Mouse (Mus musculus): ENCODE results near the gene Strc. TPM values are rescaled to one million over a fixed set of nuclear protein-coding genes. Genes with fewer than 3 reads are reported as not detected.
"Not testable (repeated sequence)": the region's sequence is repeated elsewhere in the genome, so short reads cannot be mapped to it uniquely, and the experiment has no call there.

Strc gene
- polyA plus RNA-seq (2015; fragmentation: Nextera tagmentation; extraction: Ambion mirVana): not detected in 2 replicates

DNA sequence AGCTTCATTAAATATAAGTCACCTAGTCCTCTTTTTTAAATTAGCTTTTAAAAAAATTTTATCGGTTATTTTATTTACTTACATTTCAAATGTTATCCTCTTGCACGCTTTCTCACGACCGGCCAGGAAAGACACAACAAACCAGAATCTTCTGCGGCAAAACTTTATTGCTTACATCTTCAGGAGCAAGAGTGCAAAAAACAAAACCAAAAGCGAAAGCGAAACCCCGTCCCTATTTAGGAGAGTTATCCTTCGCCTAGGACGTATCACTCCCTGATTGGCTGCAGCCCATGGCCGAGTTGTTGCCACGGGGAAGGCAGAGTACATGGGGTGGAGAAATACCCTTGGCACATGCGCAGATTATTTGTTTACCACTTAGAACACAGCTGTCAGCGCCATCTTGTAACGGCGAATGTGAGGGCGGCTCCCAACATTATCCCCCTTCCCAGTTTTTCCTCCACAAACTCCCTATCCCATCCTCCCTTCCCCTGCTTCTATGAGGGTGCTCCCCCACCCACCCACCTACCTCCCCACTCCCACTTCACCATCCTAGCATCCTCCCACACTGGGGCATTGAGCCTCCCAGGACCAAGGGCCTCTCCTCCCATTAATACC is at the start of gene Strc:
TSS of gene Strc (minus strand) at position 208 of the 615 bp plus-strand sequence.
- H3K9ac ChIP-seq; H3K4me1 ChIP-seq; H3K27ac ChIP-seq; ATAC-seq; H3K27me3 ChIP-seq; H3K4me2 ChIP-seq; H3K4me3 ChIP-seq; H3K36me3 ChIP-seq (ENCODE audit: poor library complexity, severe bottlenecking); H3K9me3 ChIP-seq (replicated peaks): not testable (repeated sequence)
- 95% methylated on average over 16 of the region's 17 CpGs for WGBS

DNA sequence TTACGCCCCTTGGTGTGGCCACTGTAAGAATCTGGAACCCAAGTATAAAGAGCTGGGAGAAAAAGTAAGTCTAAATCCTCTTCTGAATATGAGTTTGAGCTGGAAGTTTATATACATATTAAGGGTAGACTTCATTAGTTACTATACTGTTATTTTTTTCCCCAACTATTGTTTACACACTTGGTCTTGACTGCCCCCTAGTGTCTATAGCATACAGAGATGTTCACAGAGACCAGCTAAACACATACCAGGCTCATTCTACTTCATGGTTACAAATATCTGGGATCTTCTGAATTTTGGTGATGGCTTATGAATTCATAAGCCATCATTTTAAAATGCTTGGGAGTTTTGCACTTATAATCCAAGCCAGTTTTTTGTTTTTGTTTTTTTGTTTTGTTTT is 47.9 kb upstream of the Strc start:
- WGBS: 98% methylated on average over 1 of the region's 1 CpGs
- H3K27me3 ChIP-seq: no peaks in the 10 kb centered on the region
- no peak for ATAC-seq

DNA sequence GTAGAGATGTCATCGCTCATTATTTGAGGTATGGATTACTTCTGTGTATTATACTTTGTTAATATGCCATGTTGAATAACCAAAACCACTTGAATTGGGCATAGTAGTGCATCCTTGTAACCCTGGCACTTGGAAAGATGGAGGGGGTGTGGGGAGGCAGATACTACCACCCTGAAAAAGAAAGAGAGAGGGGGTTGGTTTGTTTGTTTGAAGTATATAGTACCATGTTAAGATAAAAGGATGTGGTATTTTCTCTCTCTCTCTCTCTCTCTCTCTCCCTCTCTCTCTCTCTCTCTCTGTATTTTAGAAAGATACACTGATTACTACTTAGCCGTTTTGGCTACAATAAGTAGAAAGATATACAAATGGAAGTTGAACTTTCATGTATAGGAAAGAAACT is 38.9 kb upstream of the Strc start:
- Histone ChIP-seq H3K36me3 (ENCODE audit: poor library complexity, severe bottlenecking) (peaks cover 93% of the 10 kb centered on the region), H3K9me3 (replicated peaks) (no peaks in the 10 kb centered on the region)
- ATAC-seq: no peak

More for the DNA sequence above, 47.9 kb upstream of the Strc start:
- Histone ChIP-seq H3K27ac (no peak overlapping the region), H3K4me3 (no peak overlapping the region), H3K4me1 (no peaks in the 10 kb centered on the region), H3K36me3 (ENCODE audit: poor library complexity, severe bottlenecking) (peaks cover 97% of the 10 kb centered on the region), H3K9me3 (replicated peaks) (no peaks in the 10 kb centered on the region), H3K9ac (no peak overlapping the region), H3K4me2 (no peak overlapping the region)

DNA sequence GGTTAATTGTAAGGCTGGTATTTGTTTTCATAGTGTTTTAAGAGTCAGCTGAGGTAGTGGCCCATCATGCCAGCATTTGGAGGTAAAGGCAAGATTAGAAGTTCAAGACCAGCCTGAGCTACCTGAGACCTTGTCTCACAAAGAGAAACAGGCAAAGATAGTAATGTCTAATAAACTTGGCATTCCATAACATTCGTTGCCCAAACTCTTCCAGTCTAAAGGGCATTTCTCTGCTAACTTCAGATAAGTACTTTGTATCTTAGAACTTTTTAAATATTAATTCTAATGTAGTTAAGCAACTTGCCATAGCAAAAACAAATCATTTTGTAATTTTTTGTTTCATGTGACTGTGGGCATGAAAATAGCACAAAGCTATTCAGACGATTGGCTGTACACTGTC is 36.2 kb upstream of the Strc start:
- 95% methylated on average over 2 of the region's 2 CpGs for WGBS
- Histone ChIP-seq H3K27ac (no peak overlapping the region), H3K9me3 (replicated peaks) (no peaks in the 10 kb centered on the region), H3K27me3 (no peaks in the 10 kb centered on the region), H3K36me3 (ENCODE audit: poor library complexity, severe bottlenecking) (peaks cover 84% of the 10 kb centered on the region), H3K4me3 (no peak overlapping the region), H3K4me1 (no peaks in the 10 kb centered on the region), H3K9ac (no peak overlapping the region), H3K4me2 (no peak overlapping the region)
- no peak for ATAC-seq

More for the DNA sequence above, 38.9 kb upstream of the Strc start:
- 98% methylated on average over 2 of the region's 2 CpGs for WGBS
- Histone ChIP-seq H3K9ac (no peak overlapping the region), H3K27ac (no peak overlapping the region), H3K4me1 (no peaks in the 10 kb centered on the region), H3K4me3 (no peak overlapping the region), H3K27me3 (no peaks in the 10 kb centered on the region), H3K4me2 (no peak overlapping the region)

- Histone ChIP-seq H3K9me3 (replicated peaks) (no peaks in the 10 kb centered on the region), H3K27me3 (no peaks in the 10 kb centered on the region), H3K4me1 (peaks cover 27% of the 10 kb centered on the region), H3K36me3 (ENCODE audit: poor library complexity, severe bottlenecking) (peaks cover 50% of the 10 kb centered on the region), H3K27ac (no peak overlapping the region), H3K9ac (no peak overlapping the region), H3K4me3 (no peak overlapping the region), H3K4me2 (no peak overlapping the region)
- ATAC-seq: no peak
- WGBS: 90% methylated on average over 3 of the region's 3 CpGs
Measured at GRCm38 (mm10) chr2:121418476-121418875, 31.5 kb upstream of the Strc start.

DNA sequence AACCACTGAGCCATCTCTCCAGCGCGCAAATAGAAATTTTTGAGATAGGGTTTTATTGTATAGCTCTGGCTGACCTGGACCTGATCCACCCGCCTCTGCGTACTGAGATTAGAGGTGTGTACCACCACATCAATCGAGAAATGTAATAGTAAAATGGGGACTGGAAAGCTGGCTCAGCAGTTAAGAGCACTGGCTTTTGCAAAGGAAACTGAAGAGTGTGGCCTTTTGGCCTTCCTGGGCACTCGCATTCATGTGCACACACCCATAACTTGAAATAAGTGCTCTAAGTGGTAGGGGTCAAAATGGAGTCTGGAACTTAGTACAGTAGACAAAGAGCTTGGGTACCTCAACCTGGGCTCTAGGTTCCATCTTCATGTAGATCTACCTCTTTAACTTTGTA is 29.4 kb upstream of the Strc start:
- no peaks in the 10 kb centered on the region for H3K9me3 ChIP-seq (replicated peaks)

DNA sequence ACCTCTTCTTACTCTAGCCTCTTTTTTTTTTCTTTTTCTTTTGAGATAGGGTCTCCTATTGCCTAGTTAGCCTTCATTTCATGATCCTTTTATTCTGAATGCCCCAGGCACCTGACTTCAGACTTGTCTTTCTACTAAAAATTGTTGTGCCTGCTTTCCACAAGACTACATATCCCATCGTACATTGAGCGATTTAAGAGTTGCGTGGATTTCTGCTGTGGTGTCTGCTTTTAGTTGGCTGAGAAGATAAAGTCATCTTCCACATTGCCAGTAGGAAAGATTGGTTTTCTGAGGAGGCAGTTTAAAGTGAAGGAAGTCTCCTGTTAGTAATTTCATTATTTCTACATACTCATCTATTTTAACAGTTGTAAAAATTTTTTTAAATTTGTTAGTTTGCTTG is 28.6 kb upstream of the Strc start:
- Histone ChIP-seq H3K9me3 (replicated peaks) (no peaks in the 10 kb centered on the region), H3K27me3 (no peaks in the 10 kb centered on the region), H3K4me1 (peaks cover 39% of the 10 kb centered on the region), H3K4me3 (peak overlapping the region; percentile 99), H3K9ac (peak overlapping the region; percentile 97), H3K36me3 (ENCODE audit: poor library complexity, severe bottlenecking) (peaks cover 28% of the 10 kb centered on the region), H3K4me2 (peak overlapping the region; percentile 78), H3K27ac (no peak overlapping the region)
- 88% methylated on average over 3 of the region's 3 CpGs for WGBS
- ATAC-seq: no peak

More for the DNA sequence above, 29.4 kb upstream of the Strc start:
- Histone ChIP-seq H3K4me1 (peaks cover 39% of the 10 kb centered on the region), H3K27me3 (no peaks in the 10 kb centered on the region), H3K9ac (no peak overlapping the region), H3K36me3 (ENCODE audit: poor library complexity, severe bottlenecking) (peaks cover 33% of the 10 kb centered on the region), H3K4me2 (peak overlapping the region; percentile 78), H3K27ac (no peak overlapping the region), H3K4me3 (no peak overlapping the region)
- WGBS: 90% methylated on average over 6 of the region's 6 CpGs
- no peak for ATAC-seq

DNA sequence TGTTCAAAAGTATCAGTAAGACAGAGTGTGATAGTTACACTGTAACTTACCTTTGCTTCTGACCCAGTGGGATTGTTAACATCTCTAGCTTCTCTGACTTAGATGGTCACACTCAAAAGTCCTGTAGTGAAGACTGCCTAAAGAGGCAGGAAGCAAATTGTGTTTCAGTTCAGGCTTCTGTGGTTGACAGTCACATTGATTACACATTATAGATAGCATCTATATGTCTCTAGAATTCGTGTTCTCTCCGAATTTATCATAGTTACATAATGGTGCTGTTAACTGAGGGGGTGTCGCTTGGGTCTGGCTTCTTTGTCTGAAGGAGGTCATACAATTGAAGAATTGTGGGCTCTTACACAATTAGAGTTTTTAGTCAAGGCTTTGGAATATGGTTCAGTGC is 28.1 kb upstream of the Strc start:
- Histone ChIP-seq H3K36me3 (ENCODE audit: poor library complexity, severe bottlenecking) (peaks cover 27% of the 10 kb centered on the region), H3K4me1 (peaks cover 39% of the 10 kb centered on the region), H3K9me3 (replicated peaks) (no peaks in the 10 kb centered on the region), H3K27ac (no peak overlapping the region), H3K9ac (peak overlapping the region; percentile 97), H3K27me3 (no peaks in the 10 kb centered on the region), H3K4me3 (peak overlapping the region; percentile 99), H3K4me2 (peak overlapping the region; percentile 78)
- WGBS: 64% methylated on average over 3 of the region's 3 CpGs
- ATAC-seq: no peak

DNA sequence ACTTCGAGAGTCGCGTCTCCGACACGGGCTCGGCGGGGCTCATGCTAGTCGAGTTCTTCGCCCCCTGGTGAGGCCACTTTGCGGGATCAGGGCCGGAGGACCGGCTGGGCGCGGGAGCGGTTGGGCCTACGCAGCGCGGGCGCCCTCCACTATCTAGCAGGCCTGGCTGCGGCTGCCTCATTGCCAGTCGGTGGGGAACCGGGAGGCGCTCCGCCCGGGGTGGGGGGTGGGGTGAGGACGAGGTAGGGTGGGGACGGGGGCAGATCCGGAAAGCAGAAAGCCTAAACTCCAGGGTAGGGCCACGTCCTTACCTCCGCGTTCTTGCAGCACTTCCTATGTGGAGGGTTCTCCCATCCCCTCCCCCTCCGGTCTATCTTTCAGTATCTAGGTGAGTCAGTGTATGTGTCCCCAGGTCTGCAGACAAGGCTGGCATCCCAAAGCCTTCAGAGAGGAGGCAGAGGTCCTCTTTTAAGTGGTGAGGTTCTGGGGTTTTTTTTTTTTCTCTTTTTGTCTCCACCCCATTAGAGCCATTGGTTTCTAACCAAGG is 27.2 kb upstream of the Strc start:
- peaks cover 22% of the 10 kb centered on the region for H3K36me3 ChIP-seq (ENCODE audit: poor library complexity, severe bottlenecking)
- peak; percentile 48 for ATAC-seq
- peak overlapping the region; percentile 97 for H3K9ac ChIP-seq
- peak overlapping the region; percentile 78 for H3K4me2 ChIP-seq
- H3K4me1 ChIP-seq: peaks cover 39% of the 10 kb centered on the region
- WGBS: under 1% methylated on average over 32 of the region's 32 CpGs
- no peaks in the 10 kb centered on the region for H3K9me3 ChIP-seq (replicated peaks)
- peak overlapping the region; percentile 96 for H3K27ac ChIP-seq
- no peaks in the 10 kb centered on the region for H3K27me3 ChIP-seq
- peak overlapping the region; percentile 99 for H3K4me3 ChIP-seq

DNA sequence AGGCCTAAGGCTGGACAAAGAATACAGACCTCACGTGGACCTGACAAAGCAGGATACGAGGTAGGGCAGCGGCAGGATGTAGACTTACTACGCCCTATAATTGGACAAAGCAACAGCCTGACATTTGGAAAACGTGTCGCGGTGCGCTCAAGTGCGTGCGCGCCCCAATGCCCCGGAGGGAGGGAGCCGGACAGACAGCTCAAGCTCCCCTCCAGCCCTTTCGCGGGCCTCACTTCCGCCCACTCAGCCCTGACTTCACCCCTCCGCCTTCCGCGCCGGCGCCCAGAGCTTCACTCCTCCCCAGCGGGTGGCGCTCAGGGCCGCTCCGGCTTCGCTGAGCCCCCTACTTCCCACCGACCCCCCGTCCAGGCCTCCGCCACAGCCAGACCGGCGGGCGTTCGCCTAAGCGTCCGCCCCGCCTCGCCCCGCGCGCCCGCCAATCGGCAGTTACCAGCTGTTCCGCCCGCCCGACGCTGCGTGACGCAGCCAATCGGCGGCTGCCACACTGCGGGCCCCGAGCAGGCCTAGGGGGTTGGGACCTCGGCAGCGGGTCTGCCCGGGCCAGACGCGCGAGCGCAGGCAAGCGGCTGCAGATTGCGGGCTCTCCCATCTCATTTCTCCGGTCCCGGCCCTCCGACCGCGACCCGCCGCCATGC is 26.5 kb upstream of the Strc start, which contains the start of the genes Pdia3 and Catsper2:
TSS of gene Pdia3 (plus strand) at position 389 of the 656 bp plus-strand sequence.
TSS of gene Catsper2 (minus strand) at position 406 of the 656 bp plus-strand sequence.
- ATAC-seq: peak; percentile 100
- H3K4me2 ChIP-seq: peak within 1 kb of the TSS; percentile 78
- under 1% methylated on average over 61 of the region's 68 CpGs for WGBS

DNA sequence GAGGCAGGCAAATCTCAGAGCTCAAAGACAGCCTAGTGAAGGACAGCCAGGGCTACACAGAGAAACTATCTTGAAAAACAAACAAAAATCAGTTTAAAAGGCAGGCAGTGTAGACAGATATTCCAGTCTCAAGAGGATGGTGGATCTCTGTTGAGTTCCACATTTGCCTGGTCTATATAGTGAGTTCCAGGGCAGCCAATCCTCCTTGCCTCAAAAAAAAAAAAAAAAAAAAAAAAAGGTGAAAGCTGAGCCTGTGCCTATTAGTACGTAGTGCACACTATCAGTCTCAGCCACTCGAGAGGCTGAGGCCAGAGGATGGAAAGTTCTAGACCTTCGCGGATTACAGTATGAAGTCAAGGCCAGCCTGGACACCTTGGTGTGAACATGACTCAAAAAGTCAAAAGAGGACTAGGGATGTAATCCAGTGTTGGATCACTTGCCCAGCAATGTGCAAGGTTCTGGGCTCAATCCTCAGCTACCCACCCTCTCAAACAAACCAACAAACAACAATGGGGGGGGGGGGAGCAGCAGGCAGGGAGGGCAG is 25.9 kb upstream of the Strc start:
- H3K9me3 ChIP-seq (replicated peaks): no peaks in the 10 kb centered on the region; the same call in 1 of the 2 replicates
- H3K27me3 ChIP-seq: no peaks in the 10 kb centered on the region
- peak overlapping the region; percentile 96 for H3K27ac ChIP-seq
- H3K4me3 ChIP-seq: peak overlapping the region; percentile 99
- H3K9ac ChIP-seq: peak overlapping the region; percentile 97
- H3K4me2 ChIP-seq: peak overlapping the region; percentile 78
- H3K36me3 ChIP-seq (ENCODE audit: poor library complexity, severe bottlenecking): peaks cover 9% of the 10 kb centered on the region
- WGBS: 14% methylated on average over 4 of the region's 4 CpGs
- no peak; the same call in 1 of the 2 replicates for ATAC-seq
- peaks cover 39% of the 10 kb centered on the region for H3K4me1 ChIP-seq

More for the DNA sequence above, 26.5 kb upstream of the Strc start, which contains the start of the genes Pdia3 and Catsper2:
- peaks cover 39% of the 10 kb centered on the region for H3K4me1 ChIP-seq
- no peaks in the 10 kb centered on the region for H3K9me3 ChIP-seq (replicated peaks)
- H3K27ac ChIP-seq: peak within 1 kb of the TSS; percentile 96
- no peaks in the 10 kb centered on the region for H3K27me3 ChIP-seq
- peaks cover 15% of the 10 kb centered on the region for H3K36me3 ChIP-seq (ENCODE audit: poor library complexity, severe bottlenecking)
- peak within 1 kb of the TSS; percentile 99 for H3K4me3 ChIP-seq
- H3K9ac ChIP-seq: peak within 1 kb of the TSS; percentile 97

GRCm38 (mm10) chr2:121408160-121408559 is 21.2 kb upstream of the Strc start:
- no peak overlapping the region for H3K4me2 ChIP-seq
- ATAC-seq: no peak
- no peaks in the 10 kb centered on the region; the same call in 1 of the 2 replicates for H3K36me3 ChIP-seq (ENCODE audit: poor library complexity, severe bottlenecking)
- no peaks in the 10 kb centered on the region; the same call in 1 of the 2 replicates for H3K9me3 ChIP-seq (replicated peaks)
- no peaks in the 10 kb centered on the region for H3K27me3 ChIP-seq
- 32% methylated on average over 4 of the region's 4 CpGs for WGBS
- peaks cover 12% of the 10 kb centered on the region for H3K4me1 ChIP-seq
- no peak overlapping the region for H3K4me3 ChIP-seq
- no peak overlapping the region for H3K9ac ChIP-seq
- no peak overlapping the region for H3K27ac ChIP-seq
